Mouse (Mus musculus) hindbrain, postnatal 0 days (tissue): ENCODE results near the gene Dhx29. TPM values are rescaled to one million over a fixed set of nuclear protein-coding genes. Genes with fewer than 3 reads are reported as not detected.

ENCODE experiments used
- ATAC-seq: fragments of 200-750 bp; cut with Nextera tagmentation; 2 replicates; pipeline ENCODE4 v1.8.0; 2017; ENCODE audit warnings: mild to moderate bottlenecking, moderate TSS enrichment, moderate library complexity
- DNase-seq: peaks from one replicate; pipeline ENCODE4 v3.0.0-alpha.2; 2015; ENCODE audit warnings: low spot score
- H3K27ac ChIP-seq: fragments of 300-500 bp; sonication (generic); 2 replicates; pipeline ENCODE4 v1.5.1; 2014; ENCODE audit warnings: mild to moderate bottlenecking
- H3K27me3 ChIP-seq: fragments of 300-500 bp; sonication (generic); 2 replicates; pipeline ENCODE4 v1.6.1; 2014; ENCODE audit warnings: low read length, mixed read lengths; ENCODE audit not compliant: insufficient read depth
- H3K36me3 ChIP-seq: fragments of 300-500 bp; sonication (generic); 2 replicates; pipeline ENCODE4 v1.6.1; 2014; ENCODE audit warnings: low read length, mixed read lengths; ENCODE audit not compliant: insufficient read depth
- H3K4me1 ChIP-seq: fragments of 300-500 bp; sonication (generic); 2 replicates; pipeline ENCODE4 v1.6.1; 2014; ENCODE audit warnings: antibody characterized with exemption, low read length, mixed read lengths; ENCODE audit not compliant: insufficient read depth
- H3K4me2 ChIP-seq: fragments of 300-500 bp; sonication (generic); 2 replicates; pipeline ENCODE4 v1.6.1; 2014; ENCODE audit warnings: low read depth, mild to moderate bottlenecking, low read length, moderate library complexity, mixed read lengths
- H3K4me3 ChIP-seq: fragments of 300-500 bp; sonication (generic); 2 replicates; pipeline ENCODE4 v1.5.1; 2014; ENCODE audit warnings: low read length
- H3K9ac ChIP-seq: fragments of 300-500 bp; sonication (generic); replicated peaks from 2 replicates; pipeline ENCODE4 v1.6.1; 2014; ENCODE audit warnings: mild to moderate bottlenecking, low read length, moderate library complexity, mixed read lengths
- H3K9me3 ChIP-seq: fragments of 300-500 bp; sonication (generic); 2 replicates; pipeline ENCODE4 v1.6.1; 2016; ENCODE audit warnings: low read length, mixed read lengths
- CTCF ChIP-seq: IDR thresholded peaks from 2 replicates; pipeline ENCODE4 v1.5.1; 2016; ENCODE audit warnings: antibody characterized with exemption, control low read depth, low read depth
- WGBS: fragments of 180-500 bp; shearing (Covaris S2); extraction: QIAGEN DNeasy Blood & Tissue Kit; methylation state at CpG from one replicate; pipeline ENCODE4 v1.1.7; 2014; 5-methylcytosine and 5-hydroxymethylcytosine counted together
- polyA plus RNA-seq: library from polyadenylated mRNA; unstranded; fragments of >200 nt; fragmentation: Nextera tagmentation; extraction: Ambion mirVana; gene quantifications from 2 replicates; pipeline ENCODE4 v1.2.1, GENCODE M21; 2015
- total RNA-seq: library from RNA; depleted of rRNA; stranded (reverse); fragments of >200 nt; gene quantifications from 2 replicates; pipeline ENCODE4 v1.2.3, GENCODE M21; 2014

The Dhx29 gene
- total and polyA plus RNA-seq, 2 experiments from 2014 or later: 15.2 to 29.5 TPM

DNA sequence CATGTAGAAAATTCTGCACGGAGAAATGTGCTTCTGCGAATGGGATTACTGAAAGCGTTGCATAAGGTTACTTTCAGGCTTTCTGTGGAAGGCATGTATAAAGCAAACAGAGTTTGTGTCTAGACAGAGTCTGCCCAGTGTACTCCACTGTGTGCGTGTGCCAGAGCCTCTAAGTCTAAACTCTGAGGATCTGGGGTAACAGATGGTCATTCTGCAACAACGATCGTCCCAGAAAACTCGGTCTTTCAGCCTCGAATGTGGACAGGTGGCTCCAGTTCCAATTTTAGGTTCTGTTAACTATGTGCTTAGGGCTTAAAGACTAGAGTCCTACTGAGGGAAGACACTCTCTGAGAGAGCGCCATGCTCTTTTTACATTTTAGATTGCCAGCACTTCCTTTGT lies 18.1 kb downstream of the Dhx29 start:
- DNase-seq (no peak), ATAC-seq (no peak)
- Histone ChIP-seq H3K4me2 (no peak overlapping the region), H3K27me3 (no peaks in the 10 kb centered on the region), H3K4me1 (no peaks in the 10 kb centered on the region), H3K4me3 (no peak overlapping the region), H3K9me3 (no peaks in the 10 kb centered on the region), H3K27ac (no peak overlapping the region), H3K36me3 (peaks cover 54% of the 10 kb centered on the region), H3K9ac (no peak overlapping the region)
- WGBS: 86% methylated on average over 9 of the region's 9 CpGs
- TF ChIP-seq CTCF: no peak

DNA sequence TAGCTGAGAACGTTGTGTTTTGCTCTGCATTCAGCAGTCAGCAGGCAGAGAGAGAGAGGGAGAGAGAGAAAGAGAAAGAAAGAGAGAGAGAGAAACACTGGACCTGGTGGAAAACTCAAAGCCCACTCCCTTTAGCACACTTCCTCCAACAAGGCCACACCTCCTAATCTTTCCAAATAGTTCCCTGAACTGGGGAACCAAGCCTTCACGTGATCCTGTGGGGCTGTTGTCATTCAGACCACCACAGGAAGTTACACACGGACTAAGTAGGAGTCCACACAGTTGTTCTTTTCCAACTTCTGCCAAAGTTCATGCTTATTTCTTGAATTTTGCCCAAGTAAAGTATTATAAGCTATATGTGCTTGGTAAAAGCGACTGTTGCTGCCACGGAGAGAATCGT lies 18.6 kb downstream of the Dhx29 start:
- peaks cover 55% of the 10 kb centered on the region for H3K36me3 ChIP-seq
- no peak overlapping the region for H3K27ac ChIP-seq
- WGBS: 85% methylated on average over 6 of the region's 6 CpGs
- no peak overlapping the region for H3K9ac ChIP-seq
- H3K4me3 ChIP-seq: no peak overlapping the region
- no peak overlapping the region for H3K4me2 ChIP-seq
- H3K27me3 ChIP-seq: no peaks in the 10 kb centered on the region
- DNase-seq (no peak), ATAC-seq (no peak)
- no peak for TF ChIP-seq CTCF
- H3K4me1 ChIP-seq: no peaks in the 10 kb centered on the region
- no peaks in the 10 kb centered on the region for H3K9me3 ChIP-seq

GRCm38 (mm10) chr13:112954067-112954466 lies 26.8 kb downstream of the Dhx29 start:
- Histone ChIP-seq H3K9me3 (no peaks in the 10 kb centered on the region), H3K27me3 (no peaks in the 10 kb centered on the region), H3K27ac (no peak overlapping the region), H3K9ac (no peak overlapping the region), H3K36me3 (peaks cover 37% of the 10 kb centered on the region), H3K4me2 (no peak overlapping the region), H3K4me1 (no peaks in the 10 kb centered on the region), H3K4me3 (no peak overlapping the region)
- DNase-seq: no peak
- WGBS: 92% methylated on average over 8 of the region's 8 CpGs
- no peak for TF ChIP-seq CTCF
- ATAC-seq: no peak

DNA sequence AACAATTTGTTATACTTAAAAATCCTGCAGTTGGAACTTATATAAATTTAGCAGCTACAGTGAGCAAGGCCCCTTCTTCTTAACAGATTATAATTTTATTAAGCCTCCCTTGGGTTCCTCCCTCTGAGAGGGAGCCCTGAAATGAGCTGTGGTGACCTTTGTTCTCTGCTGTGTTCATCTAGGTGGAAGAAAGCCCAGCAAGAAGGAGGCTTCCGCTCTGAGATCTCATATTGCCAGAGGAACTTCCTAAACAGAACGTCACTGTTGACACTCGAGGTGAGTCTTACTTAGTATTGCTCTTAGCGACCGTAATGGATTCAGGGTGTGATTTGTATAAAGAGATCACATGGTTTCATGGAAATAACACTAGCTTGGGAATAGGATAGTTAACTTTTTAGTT lies 35.8 kb downstream of the Dhx29 start:
- H3K4me2 ChIP-seq: no peak overlapping the region
- ATAC-seq: no peak
- DNase-seq: no peak
- no peaks in the 10 kb centered on the region for H3K9me3 ChIP-seq
- H3K27me3 ChIP-seq: no peaks in the 10 kb centered on the region
- 84% methylated on average over 5 of the region's 5 CpGs for WGBS
- no peaks in the 10 kb centered on the region for H3K4me1 ChIP-seq
- H3K9ac ChIP-seq: no peak overlapping the region
- H3K36me3 ChIP-seq: peaks cover 45% of the 10 kb centered on the region
- no peak overlapping the region for H3K27ac ChIP-seq
- TF ChIP-seq CTCF: no peak
- no peak overlapping the region for H3K4me3 ChIP-seq

GRCm38 (mm10) chr13:112964421-112964820 lies 37.2 kb downstream of the Dhx29 start:
- H3K27me3 ChIP-seq: no peaks in the 10 kb centered on the region
- no peak for TF ChIP-seq CTCF
- no peaks in the 10 kb centered on the region for H3K9me3 ChIP-seq
- no peaks in the 10 kb centered on the region for H3K4me1 ChIP-seq
- DNase-seq (no peak), ATAC-seq (no peak)
- no peak overlapping the region for H3K9ac ChIP-seq
- H3K36me3 ChIP-seq: peaks cover 52% of the 10 kb centered on the region
- no peak overlapping the region for H3K4me2 ChIP-seq
- H3K4me3 ChIP-seq: no peak overlapping the region
- 90% methylated on average over 12 of the region's 12 CpGs for WGBS
- H3K27ac ChIP-seq: no peak overlapping the region

GRCm38 (mm10) chr13:112967267-112967666 lies 40.0 kb downstream of the Dhx29 start:
- 94% methylated on average over 5 of the region's 5 CpGs for WGBS
- ATAC-seq: no peak
- H3K4me2 ChIP-seq: no peak overlapping the region
- no peak for TF ChIP-seq CTCF
- no peak overlapping the region for H3K27ac ChIP-seq
- H3K4me1 ChIP-seq: no peaks in the 10 kb centered on the region
- no peak for DNase-seq
- no peak overlapping the region for H3K4me3 ChIP-seq
- H3K9me3 ChIP-seq: no peaks in the 10 kb centered on the region
- H3K9ac ChIP-seq: no peak overlapping the region
- H3K36me3 ChIP-seq: peaks cover 43% of the 10 kb centered on the region
- no peaks in the 10 kb centered on the region for H3K27me3 ChIP-seq

- Histone ChIP-seq H3K4me2 (0 out of 2 replicates have a peak overlapping the region, but pooled peaks have one; percentile 13), H3K27ac (no peak overlapping the region), H3K27me3 (no peaks in the 10 kb centered on the region), H3K9ac (no peak overlapping the region), H3K36me3 (no peaks in the 10 kb centered on the region), H3K9me3 (no peaks in the 10 kb centered on the region), H3K4me1 (no peaks in the 10 kb centered on the region), H3K4me3 (no peak overlapping the region)
- TF ChIP-seq CTCF: no peak
- ATAC-seq: no peak
- WGBS: 48% methylated on average over 10 of the region's 10 CpGs
- DNase-seq: no peak
These were observed 49.5 kb downstream of the Dhx29 start for GRCm38 (mm10) chr13:112976720-112977119.
